Mouse (Mus musculus): ENCODE measurements around the gene Fbxo30.

GRCm38 (mm10) chr10:11322316-11322715, 41.2 kb downstream of the Fbxo30 start:
- TF ChIP-seq CTCF (IDR thresholded peaks at IDR 0.05; ENCODE audit: borderline replicate concordance, insufficient read depth, low read depth, low read length) (no peak), POLR2A (IDR thresholded peaks at IDR 0.05; ENCODE audit: borderline replicate concordance, insufficient read depth, low read length) (no peak)

Data from cerebellum, adult 2 months (tissue).